Mouse (Mus musculus) C2C12 (cell line): ENCODE data around the gene Gm20388. TPM values are rescaled to one million over a fixed set of nuclear protein-coding genes. Genes with fewer than 3 reads are reported as not detected.

Experiments used
- H3K27me3 ChIP-seq: one replicate; pipeline ENCODE4 v1.6.1; 2011; ENCODE audit not compliant: control insufficient read depth, insufficient read depth, insufficient read length
- H3K36me3 ChIP-seq: one replicate; pipeline ENCODE4 v1.6.1; 2011; ENCODE audit not compliant: control insufficient read depth, insufficient read depth
- H3K4me3 ChIP-seq: one replicate; pipeline ENCODE4 v1.5.1; 2011; ENCODE audit warnings: mild to moderate bottlenecking, control low read depth; ENCODE audit not compliant: poor library complexity, insufficient read depth, severe bottlenecking
- H3K79me2 ChIP-seq: one replicate; pipeline ENCODE4 v1.6.1; 2011; ENCODE audit not compliant: control insufficient read depth, insufficient read depth
- H3K79me3 ChIP-seq: one replicate; pipeline ENCODE4 v1.6.1; 2011; ENCODE audit warnings: low read depth, control low read depth
- H3ac ChIP-seq: one replicate; pipeline ENCODE3; 2011; ENCODE audit warnings: low read depth; ENCODE audit not compliant: control insufficient read depth, insufficient read length
- CEBPB ChIP-seq: IDR thresholded peaks from one replicate; pipeline ENCODE4 v1.6.1; 2011; ENCODE audit warnings: low read depth, mild to moderate bottlenecking, control low read depth, moderate library complexity
- CTCF ChIP-seq: IDR thresholded peaks from one replicate; pipeline ENCODE4 v1.5.1; 2011; ENCODE audit not compliant: control insufficient read depth, insufficient read depth, insufficient read length
- FOSL1 ChIP-seq: IDR thresholded peaks from one replicate; pipeline ENCODE4 v1.8.0; 2011; ENCODE audit warnings: mild to moderate bottlenecking, low read length; ENCODE audit not compliant: poor library complexity, insufficient read depth, severe bottlenecking
- MAX ChIP-seq: IDR thresholded peaks from one replicate; pipeline ENCODE4 v1.6.1; 2011; ENCODE audit warnings: mild to moderate bottlenecking, control low read depth
- MYOD1 ChIP-seq: IDR thresholded peaks from one replicate; pipeline ENCODE4 v1.6.1; 2011; ENCODE audit warnings: low read depth; ENCODE audit not compliant: control insufficient read depth, insufficient read length
- MYOG ChIP-seq: IDR thresholded peaks from one replicate; pipeline ENCODE4 v1.6.1; 2011; ENCODE audit not compliant: control insufficient read depth, insufficient read length; ENCODE audit errors: extremely low read depth
- USF1 ChIP-seq: IDR thresholded peaks from one replicate; pipeline ENCODE4 v1.6.1; 2011; ENCODE audit warnings: low read depth, mild to moderate bottlenecking, control low read depth, moderate library complexity
- polyA plus RNA-seq: library from polyadenylated mRNA; unstranded; fragments of >200 nt; fragmentation: generic; extraction: Trizol; gene quantifications from one replicate; pipeline ENCODE4 v1.2.1, GENCODE M21; 2012; ENCODE audit warnings: missing spikeins

The Gm20388 gene
- polyA plus RNA-seq, 1 experiment, result 15.0 TPM

GRCm38 (mm10) chr8:123348237-123348843, 3437.7 kb downstream of the Gm20388 start:
- Histone ChIP-seq H3K36me3 (no peaks in the 10 kb centered on the region), H3K27me3 (no peaks in the 10 kb centered on the region), H3K4me3 (no peak overlapping the region), H3K79me3 (no peaks in the 10 kb centered on the region), H3K79me2 (no peaks in the 10 kb centered on the region), H3ac (no peak overlapping the region)
- no peak for TF ChIP-seq MYOG
- no peak for TF ChIP-seq CTCF
- TF ChIP-seq USF1, result no peak
- no peak for TF ChIP-seq MYOD1
- no peak for TF ChIP-seq FOSL1
- no peak for TF ChIP-seq CEBPB
- TF ChIP-seq MAX, result no peak

DNA sequence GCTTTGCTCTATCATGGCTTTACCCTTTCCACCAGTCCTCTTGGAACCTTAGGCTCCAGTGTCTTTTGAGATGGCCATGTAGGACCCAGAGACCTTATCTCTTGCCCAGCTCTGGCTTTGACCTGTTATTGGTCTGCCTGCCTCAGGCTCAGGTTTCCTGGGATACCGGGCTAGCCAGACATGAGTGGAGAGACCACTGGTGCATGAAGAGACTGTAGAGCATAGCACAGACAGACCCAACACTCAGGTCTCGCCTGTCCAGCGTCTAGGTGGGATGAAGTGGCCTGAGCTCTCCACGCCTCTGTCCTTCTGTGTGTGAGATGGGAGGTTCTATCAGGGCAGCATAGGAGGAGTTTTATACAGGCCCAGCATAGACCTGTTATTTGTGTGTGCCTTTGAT, 3438.4 kb downstream of the Gm20388 start:
- Histone ChIP-seq H3K79me3 (no peaks in the 10 kb centered on the region), H3K36me3 (no peaks in the 10 kb centered on the region), H3K79me2 (no peaks in the 10 kb centered on the region), H3K4me3 (no peak overlapping the region), H3K27me3 (no peaks in the 10 kb centered on the region), H3ac (no peak overlapping the region)
- TF ChIP-seq FOSL1 (no peak), MAX (no peak), USF1 (no peak), MYOD1 (no peak)

DNA sequence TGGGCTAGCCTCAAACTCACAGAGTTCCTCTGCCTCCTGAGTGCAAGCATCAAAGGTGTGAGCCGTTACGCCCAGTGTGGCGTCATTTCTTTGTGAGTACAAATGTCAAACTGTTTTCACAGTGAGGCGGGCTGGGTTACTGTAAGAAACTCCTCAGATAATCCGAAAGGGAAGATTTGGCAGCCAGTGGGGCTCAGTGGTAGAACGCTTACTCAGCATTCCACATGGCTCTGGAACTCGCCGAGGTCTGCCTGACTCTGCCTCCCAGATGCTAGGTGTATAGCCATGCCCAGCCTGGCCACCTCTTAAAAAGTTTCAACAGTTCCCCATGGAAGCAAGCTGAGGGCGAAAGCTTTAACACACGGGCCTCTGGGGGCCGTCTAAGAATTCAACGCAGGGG, 3441.5 kb downstream of the Gm20388 start:
- TF ChIP-seq MYOG, result no peak
- no peak for TF ChIP-seq FOSL1
- no peak for TF ChIP-seq MYOD1
- TF ChIP-seq MAX, result no peak
- no peak for TF ChIP-seq CEBPB
- no peak for TF ChIP-seq CTCF
- TF ChIP-seq USF1, result no peak
- H3K27me3 ChIP-seq, result no peaks in the 10 kb centered on the region
- H3ac ChIP-seq, result no peak overlapping the region
- no peaks in the 10 kb centered on the region for H3K79me3 ChIP-seq
- no peaks in the 10 kb centered on the region for H3K36me3 ChIP-seq
- H3K4me3 ChIP-seq, result no peak overlapping the region
- no peaks in the 10 kb centered on the region for H3K79me2 ChIP-seq

DNA sequence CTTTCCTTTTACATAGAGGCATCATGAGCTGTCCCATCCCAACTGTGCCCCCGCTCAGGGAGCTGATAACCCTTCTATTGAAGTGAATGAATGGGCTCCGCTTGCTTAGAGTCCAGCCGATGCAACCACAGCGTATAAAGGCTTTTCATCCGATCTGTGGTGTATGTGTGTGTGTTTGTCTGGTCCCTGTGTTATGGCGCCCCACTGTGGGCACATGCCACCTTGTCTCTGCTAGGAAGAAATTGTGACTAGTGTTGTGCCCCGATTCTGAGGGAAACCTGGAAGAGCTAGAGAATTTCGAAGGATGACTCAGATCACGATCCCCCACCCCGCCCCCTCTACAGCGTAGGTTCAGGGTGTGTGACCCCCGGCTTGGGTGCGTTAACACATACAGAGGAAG, 3442.1 kb downstream of the Gm20388 start:
- Histone ChIP-seq H3K36me3 (no peaks in the 10 kb centered on the region), H3K27me3 (no peaks in the 10 kb centered on the region), H3ac (no peak overlapping the region), H3K4me3 (no peak overlapping the region), H3K79me3 (no peaks in the 10 kb centered on the region), H3K79me2 (no peaks in the 10 kb centered on the region)
- TF ChIP-seq CTCF, result peak; percentile 85
- TF ChIP-seq MYOD1, result no peak
- TF ChIP-seq FOSL1, result no peak
- no peak for TF ChIP-seq USF1
- TF ChIP-seq MAX, result peak; percentile 18
- no peak for TF ChIP-seq CEBPB
- no peak for TF ChIP-seq MYOG

DNA sequence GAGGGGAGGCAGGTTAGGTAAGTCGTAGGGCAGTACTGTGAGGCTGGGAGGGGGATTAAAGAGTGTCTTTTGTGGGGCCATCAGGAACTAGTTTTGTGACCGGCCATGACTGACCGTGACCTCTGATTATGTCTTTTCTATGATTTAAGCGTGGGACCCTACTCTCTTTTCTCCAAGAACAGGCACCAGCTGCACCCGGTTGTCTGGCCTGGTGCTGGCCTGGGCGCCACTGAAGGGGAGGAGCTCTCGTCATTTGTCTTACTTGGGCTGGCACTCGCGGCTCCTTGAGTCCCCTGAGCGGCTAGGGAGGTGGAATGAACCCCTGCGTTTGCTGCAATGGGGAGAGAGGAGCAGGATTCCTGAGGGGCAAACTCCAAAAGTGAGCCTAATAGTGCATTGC, 3442.6 kb downstream of the Gm20388 start:
- no peaks in the 10 kb centered on the region for H3K27me3 ChIP-seq
- H3K79me2 ChIP-seq, result no peaks in the 10 kb centered on the region
- H3K4me3 ChIP-seq, result no peak overlapping the region
- no peak overlapping the region for H3ac ChIP-seq
- no peaks in the 10 kb centered on the region for H3K79me3 ChIP-seq
- no peak for TF ChIP-seq CEBPB
- no peak for TF ChIP-seq FOSL1
- TF ChIP-seq CTCF, result no peak
- TF ChIP-seq MAX, result no peak
- no peak for TF ChIP-seq USF1
- TF ChIP-seq MYOG, result no peak
- no peak for TF ChIP-seq MYOD1
- H3K36me3 ChIP-seq, result no peaks in the 10 kb centered on the region

- TF ChIP-seq MYOD1 (no peak), FOSL1 (no peak), CTCF (peak; percentile 59), CEBPB (no peak), MAX (no peak)
- Histone ChIP-seq H3K4me3 (no peak overlapping the region), H3K79me2 (no peaks in the 10 kb centered on the region), H3K79me3 (no peaks in the 10 kb centered on the region), H3K27me3 (no peaks in the 10 kb centered on the region), H3K36me3 (peaks cover 7% of the 10 kb centered on the region), H3ac (no peak overlapping the region)
Measured at GRCm38 (mm10) chr8:123361082-123361739, 3450.6 kb downstream of the Gm20388 start.
